15 mouse cellular contexts compared by ENCODE assay signal in genomic region chr1:75244175-75244826, GRCm38 (mm10). TPM values are rescaled to one million over a fixed set of nuclear protein-coding genes. Genes with fewer than 3 reads are reported as not detected.
DNase-seq lines count a peak whose midpoint lies in the region; ATAC-seq and TF ChIP-seq lines count a peak whose summit lies in the region.
"Had no signal": no experiment of that assay in that cellular context is flagged by ENCODE, and none has a peak within 500 bp of the region (broad histone marks: within the 10 kb centered on the region; RNA-seq: fewer than 3 reads in every experiment).

No protein-coding gene starts in this region.

- no peak overlapping the region for H3K27ac ChIP-seq in embryonic facial prominence, embryonic 15.5 days (replicated peaks)
- H3K27ac ChIP-seq in embryonic facial prominence, embryonic 10.5 days (replicated peaks) = no peak overlapping the region
- peak overlapping the region; percentile 87 for H3K27ac ChIP-seq in left cerebral cortex, adult 2 months
- peak overlapping the region; percentile 32; the same call in 1 of the 2 replicates for H3K27ac ChIP-seq in cortical plate, adult 2 months (ENCODE audit: insufficient read depth, low read length)
- H3K27ac ChIP-seq in midbrain, embryonic 12.5 days (replicated peaks) = no peak overlapping the region
- H3K27ac ChIP-seq in limb, embryonic 10.5 days = no peak overlapping the region
- H3K27ac ChIP-seq: limb, embryonic 15.5 days had no signal

- H3K4me3 ChIP-seq in embryonic facial prominence, embryonic 15.5 days (replicated peaks) = no peak overlapping the region
- H3K4me3 ChIP-seq in embryonic facial prominence, embryonic 10.5 days = no peak overlapping the region
- no peak overlapping the region for H3K4me3 ChIP-seq in left cerebral cortex, adult 2 months
- no peak overlapping the region for H3K4me3 ChIP-seq in cortical plate, adult 2 months (ENCODE audit: insufficient read depth, low read length)
- H3K4me3 ChIP-seq in midbrain, embryonic 12.5 days = no peak overlapping the region
- no peak overlapping the region for H3K4me3 ChIP-seq in limb, embryonic 10.5 days
- H3K4me3 ChIP-seq: limb, embryonic 15.5 days had no signal

- peaks cover 34% of the 10 kb centered on the region for H3K36me3 ChIP-seq in embryonic facial prominence, embryonic 15.5 days
- peaks cover 37% of the 10 kb centered on the region for H3K36me3 ChIP-seq in embryonic facial prominence, embryonic 10.5 days (replicated peaks)
- peaks cover 21% of the 10 kb centered on the region for H3K36me3 ChIP-seq in midbrain, embryonic 12.5 days
- H3K36me3 ChIP-seq in limb, embryonic 10.5 days = peaks cover 35% of the 10 kb centered on the region

- H3K4me1 ChIP-seq in embryonic facial prominence, embryonic 15.5 days = peaks cover 13% of the 10 kb centered on the region
- peaks cover 21% of the 10 kb centered on the region for H3K4me1 ChIP-seq in embryonic facial prominence, embryonic 10.5 days
- peaks cover 2% of the 10 kb centered on the region for H3K4me1 ChIP-seq in cortical plate, adult 2 months (ENCODE audit: control insufficient read depth, insufficient read depth, low read length)
- no peaks in the 10 kb centered on the region for H3K4me1 ChIP-seq in midbrain, embryonic 12.5 days
- H3K4me1 ChIP-seq in limb, embryonic 10.5 days = peaks cover 15% of the 10 kb centered on the region

- no peak for TF ChIP-seq POLR2A in cortical plate, adult 2 months (IDR thresholded peaks at IDR 0.05; ENCODE audit: extremely low read depth, insufficient read depth, low read length)

- no peaks in the 10 kb centered on the region for H3K9me3 ChIP-seq in embryonic facial prominence, embryonic 15.5 days (replicated peaks)
- H3K9me3 ChIP-seq in embryonic facial prominence, embryonic 10.5 days = no peaks in the 10 kb centered on the region
- H3K9me3 ChIP-seq in midbrain, embryonic 12.5 days = no peaks in the 10 kb centered on the region
- no peaks in the 10 kb centered on the region for H3K9me3 ChIP-seq in limb, embryonic 10.5 days (replicated peaks)
- H3K9me3 ChIP-seq: limb, embryonic 15.5 days had no signal

- intact Hi-C loops in left cerebral cortex, adult 2 months (cut with DNase I) = no loop called here
- intact Hi-C loops in left cerebral cortex, postnatal 14 days (cut with DNase I) = no loop called here

- no peak for DNase-seq in embryonic facial prominence, embryonic 10.5 days (ENCODE audit: low spot score)
- DNase-seq in left cerebral cortex, adult 2 months (ENCODE audit: extremely low spot score in 1 of 2, low spot score in 2 of 2) = no peak
- no peak for DNase-seq in left cerebral cortex, postnatal 14 days (ENCODE audit: low spot score in 2 of 2)
- no peak for DNase-seq in limb, embryonic 10.5 days (ENCODE audit: low spot score)
- no peak for DNase-seq in frontal cortex, postnatal 25 days (ENCODE audit: low spot score in 2 of 2)
- DNase-seq: thymus, postnatal 36 days had no signal

- no peak for TF ChIP-seq CTCF in left cerebral cortex, adult 2 months (IDR thresholded peaks at IDR 0.05)
- no peak for TF ChIP-seq CTCF in cortical plate, adult 2 months (IDR thresholded peaks at IDR 0.05; ENCODE audit: extremely low read depth, insufficient read depth, low read length)

- H3K27me3 ChIP-seq in embryonic facial prominence, embryonic 15.5 days = no peaks in the 10 kb centered on the region
- H3K27me3 ChIP-seq in embryonic facial prominence, embryonic 10.5 days (replicated peaks; ENCODE audit: low read depth, poor library complexity, severe bottlenecking) = no peaks in the 10 kb centered on the region
- H3K27me3 ChIP-seq in midbrain, embryonic 12.5 days = no peaks in the 10 kb centered on the region
- H3K27me3 ChIP-seq in limb, embryonic 10.5 days (ENCODE audit: low read depth, poor library complexity, severe bottlenecking) = no peaks in the 10 kb centered on the region
- H3K27me3 ChIP-seq: limb, embryonic 15.5 days had no signal

- no peak overlapping the region for H3K4me2 ChIP-seq in embryonic facial prominence, embryonic 15.5 days (replicated peaks)
- H3K4me2 ChIP-seq in midbrain, embryonic 12.5 days (replicated peaks) = no peak overlapping the region
- H3K4me2 ChIP-seq: limb, embryonic 15.5 days had no signal

- H3K9ac ChIP-seq in embryonic facial prominence, embryonic 15.5 days = no peak overlapping the region
- no peak overlapping the region; the same call in 1 of the 2 replicates for H3K9ac ChIP-seq in midbrain, embryonic 12.5 days (replicated peaks)
- H3K9ac ChIP-seq: limb, embryonic 15.5 days had no signal

- 84% methylated on average over 12 of the region's 12 CpGs for WGBS in embryonic facial prominence, embryonic 15.5 days
- WGBS in embryonic facial prominence, embryonic 10.5 days = 86% methylated on average over 12 of the region's 12 CpGs
- WGBS in midbrain, embryonic 12.5 days = 81% methylated on average over 12 of the region's 12 CpGs
- WGBS in limb, embryonic 10.5 days = 84% methylated on average over 12 of the region's 12 CpGs

- ATAC-seq in embryonic facial prominence, embryonic 15.5 days (ENCODE audit: insufficient number of reproducible peaks, low FRiP score, low TSS enrichment, low read depth) = peak; percentile 5; the same call in 1 of the 2 replicates
- peak; percentile 31; the same call in 1 of the 2 replicates for ATAC-seq in midbrain, embryonic 12.5 days (ENCODE audit: low FRiP score, low read depth)

RNA-seq across cellular contexts. Expression of gene Dnajb2, which starts 8.1 kb away (rescaled TPM):
- 47.9 and 51.3 TPM in 2 replicates for polyA plus RNA-seq in embryonic facial prominence, embryonic 15.5 days (2015; fragmentation: Nextera tagmentation; extraction: Ambion mirVana)
- 27.0 and 27.5 TPM in 2 replicates for polyA plus RNA-seq in embryonic facial prominence, embryonic 10.5 days (2016; fragmentation: Nextera tagmentation; extraction: Ambion mirVana)
- total RNA-seq in left cerebral cortex, adult 2 months (2021) = 100 to 1,000 TPM in 1 of 2 experiments, 10 to 100 TPM in 1; 93.6 to 102 TPM
- total RNA-seq in left cerebral cortex, postnatal 14 days (2021) = 10 to 100 TPM; 76.5 to 80.2 TPM
- 104 and 115 TPM in 2 replicates for polyA plus RNA-seq in cortical plate, adult 2 months (2012; rRNA removed)
- 45.6 and 46.0 TPM in 2 replicates for polyA plus RNA-seq in midbrain, embryonic 12.5 days (2016; fragmentation: Nextera tagmentation; extraction: Ambion mirVana)
- polyA plus RNA-seq in limb, embryonic 10.5 days (2016; fragmentation: Nextera tagmentation; extraction: Ambion mirVana) = 23.8 and 29.9 TPM in 2 replicates

RNA-seq across cellular contexts. Expression of gene A630095N17Rik, which starts 12.4 kb away (rescaled TPM):
- not detected in 2 replicates for polyA plus RNA-seq in embryonic facial prominence, embryonic 15.5 days (2015; fragmentation: Nextera tagmentation; extraction: Ambion mirVana)
- not detected in 2 replicates for polyA plus RNA-seq in embryonic facial prominence, embryonic 10.5 days (2016; fragmentation: Nextera tagmentation; extraction: Ambion mirVana)
- total RNA-seq in left cerebral cortex, adult 2 months (2021) = not detected
- total RNA-seq in left cerebral cortex, postnatal 14 days (2021) = not detected
- polyA plus RNA-seq in cortical plate, adult 2 months (2012; rRNA removed) = not detected in 2 replicates
- polyA plus RNA-seq in midbrain, embryonic 12.5 days (2016; fragmentation: Nextera tagmentation; extraction: Ambion mirVana) = not detected in 2 replicates
- not detected in 2 replicates for polyA plus RNA-seq in limb, embryonic 10.5 days (2016; fragmentation: Nextera tagmentation; extraction: Ambion mirVana)
- total RNA-seq: adrenal gland, postnatal 10 days; common myeloid progenitor, adult 5-6 weeks; ES-E14; heart, adult 18-20 months; heart, postnatal 14 days had no signal
- polyA plus RNA-seq: limb, embryonic 15.5 days had no signal

RNA-seq across cellular contexts. Expression of gene Ptprn, which starts 20.0 kb away (rescaled TPM):
- polyA plus RNA-seq in embryonic facial prominence, embryonic 15.5 days (2015; fragmentation: Nextera tagmentation; extraction: Ambion mirVana) = 0.41 and 1.0 TPM in 2 replicates
- 1.7 and 2.1 TPM in 2 replicates for polyA plus RNA-seq in embryonic facial prominence, embryonic 10.5 days (2016; fragmentation: Nextera tagmentation; extraction: Ambion mirVana)
- total RNA-seq in left cerebral cortex, adult 2 months (2021) = 100 to 1,000 TPM; 507 to 550 TPM
- 100 to 1,000 TPM; 376 to 396 TPM for total RNA-seq in left cerebral cortex, postnatal 14 days (2021)
- 405 TPM in 2 replicates for polyA plus RNA-seq in cortical plate, adult 2 months (2012; rRNA removed)
- polyA plus RNA-seq in midbrain, embryonic 12.5 days (2016; fragmentation: Nextera tagmentation; extraction: Ambion mirVana) = 9.3 and 12.1 TPM in 2 replicates
- polyA plus RNA-seq in limb, embryonic 10.5 days (2016; fragmentation: Nextera tagmentation; extraction: Ambion mirVana) = 0.11 and 0.13 TPM in 2 replicates

RNA-seq across cellular contexts. Expression of gene Tuba4a, which starts 24.6 kb away (rescaled TPM):
- 94.8 and 98.3 TPM in 2 replicates for polyA plus RNA-seq in embryonic facial prominence, embryonic 15.5 days (2015; fragmentation: Nextera tagmentation; extraction: Ambion mirVana)
- 14.6 and 16.3 TPM in 2 replicates for polyA plus RNA-seq in embryonic facial prominence, embryonic 10.5 days (2016; fragmentation: Nextera tagmentation; extraction: Ambion mirVana)
- 100 to 1,000 TPM; 594 to 616 TPM for total RNA-seq in left cerebral cortex, adult 2 months (2021)
- total RNA-seq in left cerebral cortex, postnatal 14 days (2021) = 100 to 1,000 TPM; 658 to 691 TPM
- polyA plus RNA-seq in cortical plate, adult 2 months (2012; rRNA removed) = 345 and 362 TPM in 2 replicates
- polyA plus RNA-seq in midbrain, embryonic 12.5 days (2016; fragmentation: Nextera tagmentation; extraction: Ambion mirVana) = 5.9 and 7.6 TPM in 2 replicates
- 10.0 and 10.7 TPM in 2 replicates for polyA plus RNA-seq in limb, embryonic 10.5 days (2016; fragmentation: Nextera tagmentation; extraction: Ambion mirVana)

RNA-seq across cellular contexts. Expression of gene Stk16, which starts 33.7 kb away (rescaled TPM):
- 121 and 138 TPM in 2 replicates for polyA plus RNA-seq in embryonic facial prominence, embryonic 15.5 days (2015; fragmentation: Nextera tagmentation; extraction: Ambion mirVana)
- polyA plus RNA-seq in embryonic facial prominence, embryonic 10.5 days (2016; fragmentation: Nextera tagmentation; extraction: Ambion mirVana) = 139 and 145 TPM in 2 replicates
- total RNA-seq in left cerebral cortex, adult 2 months (2021) = 10 to 100 TPM; 85.6 to 86.0 TPM
- total RNA-seq in left cerebral cortex, postnatal 14 days (2021) = 10 to 100 TPM; 85.6 to 92.2 TPM
- polyA plus RNA-seq in cortical plate, adult 2 months (2012; rRNA removed) = 159 and 172 TPM in 2 replicates
- polyA plus RNA-seq in midbrain, embryonic 12.5 days (2016; fragmentation: Nextera tagmentation; extraction: Ambion mirVana) = 124 and 135 TPM in 2 replicates
- 146 and 149 TPM in 2 replicates for polyA plus RNA-seq in limb, embryonic 10.5 days (2016; fragmentation: Nextera tagmentation; extraction: Ambion mirVana)

Comparison
In these comparisons a context has a peak if more than half of its experiments do, and no peak if none do; other contexts are left out.
1. H3K27ac ChIP-seq: peak in left cerebral cortex, adult 2 months (single experiment) and cortical plate, adult 2 months (single experiment); none in embryonic facial prominence, embryonic 15.5 days (single experiment), embryonic facial prominence, embryonic 10.5 days (single experiment), midbrain, embryonic 12.5 days (single experiment) and limb, embryonic 10.5 days (single experiment).
2. RNA of gene Ptprn, which starts 20.0 kb away (polyA plus RNA-seq): 405 TPM in cortical plate, adult 2 months; 9.3 to 12.1 TPM in midbrain, embryonic 12.5 days, 1.7 to 2.1 TPM in embryonic facial prominence, embryonic 10.5 days, 0.41 to 1.0 TPM in embryonic facial prominence, embryonic 15.5 days and 0.11 to 0.13 TPM in limb, embryonic 10.5 days; every median in the first group is over 10 times any median in the second.